Mouse (Mus musculus) frontal cortex, postnatal 10 days (tissue): ENCODE data around the gene Srpx2.
A peak's percentile ranks its signal among the peaks of the same experiment; 100 is the strongest.

Source experiments
- DNase-seq, 2 experiments: peaks; one replicate each; pipeline ENCODE4 v3.0.0; 2022; ENCODE audit warnings: low spot score in 2 of 2, mixed read lengths in 1 of 2

The Srpx2 gene

GRCm38 (mm10) chrX:133908261-133908660, at the start of gene Srpx2:
Gene Srpx2 (plus strand): TSS chrX:133908426.
- DNase-seq = no peak

GRCm38 (mm10) chrX:133869743-133870142, 38.5 kb upstream of the Srpx2 start:
- DNase-seq = no peak

GRCm38 (mm10) chrX:133887308-133887707, 20.9 kb upstream of the Srpx2 start:
- DNase-seq = no peak

- peak in 1 of 2 experiments; percentile 12 for DNase-seq
Measured at GRCm38 (mm10) chrX:133888111-133888510, 20.1 kb upstream of the Srpx2 start.

GRCm38 (mm10) chrX:133898014-133898542, 10.1 kb upstream of the Srpx2 start, which contains the start of gene Tspan6:
Gene Tspan6 (minus strand): TSS chrX:133898429.
- peak; percentile 69 to 81 for DNase-seq

- no peak for DNase-seq
Measured at GRCm38 (mm10) chrX:133911397-133912103, 3.3 kb downstream of the Srpx2 start.

- DNase-seq = no peak
Measured at GRCm38 (mm10) chrX:133913006-133913405, 4.8 kb downstream of the Srpx2 start.

- DNase-seq = no peak
Measured at GRCm38 (mm10) chrX:133914219-133914618, 6.0 kb downstream of the Srpx2 start.

GRCm38 (mm10) chrX:133921187-133921586, 13.0 kb downstream of the Srpx2 start:
- no peak for DNase-seq

GRCm38 (mm10) chrX:133926760-133927159, 18.5 kb downstream of the Srpx2 start:
- no peak for DNase-seq

- no peak for DNase-seq
Measured at GRCm38 (mm10) chrX:133931302-133932013, 23.2 kb downstream of the Srpx2 start.

GRCm38 (mm10) chrX:133936605-133937225, 28.5 kb downstream of the Srpx2 start:
- no peak for DNase-seq

GRCm38 (mm10) chrX:133939561-133939960, 31.3 kb downstream of the Srpx2 start:
- DNase-seq = no peak

- DNase-seq = peak; percentile 9 to 31
Measured at GRCm38 (mm10) chrX:133947427-133947826, 39.2 kb downstream of the Srpx2 start.

- DNase-seq = no peak
Measured at GRCm38 (mm10) chrX:133954661-133955060, 46.4 kb downstream of the Srpx2 start.

GRCm38 (mm10) chrX:133960617-133961016, 52.4 kb downstream of the Srpx2 start:
- DNase-seq = no peak

GRCm38 (mm10) chrX:133964615-133965014, 56.4 kb downstream of the Srpx2 start:
- DNase-seq = no peak

- DNase-seq = no peak
Measured at GRCm38 (mm10) chrX:133981231-133982002, 73.2 kb downstream of the Srpx2 start, which contains the start of gene Sytl4. Gene Sytl4 (minus strand): TSS chrX:133981812.
